Mouse (Mus musculus) embryonic facial prominence, embryonic 15.5 days (tissue): ENCODE data around the gene Copg2. TPM values are rescaled to one million over a fixed set of nuclear protein-coding genes. Genes with fewer than 3 reads are reported as not detected.
A peak's percentile ranks its signal among the peaks of the same experiment; 100 is the strongest.

ENCODE experiments used
- ATAC-seq: fragments of 200-750 bp; cut with Nextera tagmentation; 2 replicates; pipeline ENCODE4 v1.8.0; 2017; ENCODE audit warnings: low read depth, moderate TSS enrichment; ENCODE audit not compliant: insufficient number of reproducible peaks, low FRiP score, low TSS enrichment
- H3K27ac ChIP-seq: fragments of 300-500 bp; sonication (generic); replicated peaks from 2 replicates; pipeline ENCODE4 v1.5.1; 2015; ENCODE audit warnings: mild to moderate bottlenecking, inconsistent platforms
- H3K27me3 ChIP-seq: fragments of 300-500 bp; sonication (generic); 2 replicates; pipeline ENCODE4 v1.6.1; 2015; ENCODE audit warnings: inconsistent platforms
- H3K36me3 ChIP-seq: fragments of 300-500 bp; sonication (generic); 2 replicates; pipeline ENCODE4 v1.6.1; 2015; ENCODE audit warnings: mild to moderate bottlenecking, inconsistent platforms
- H3K4me1 ChIP-seq: fragments of 300-500 bp; sonication (generic); 2 replicates; pipeline ENCODE4 v1.6.1; 2015; ENCODE audit warnings: inconsistent platforms
- H3K4me2 ChIP-seq: fragments of 300-500 bp; sonication (generic); replicated peaks from 2 replicates; pipeline ENCODE4 v1.6.1; 2015; ENCODE audit warnings: mild to moderate bottlenecking, inconsistent platforms
- H3K4me3 ChIP-seq: fragments of 300-500 bp; sonication (generic); replicated peaks from 2 replicates; pipeline ENCODE4 v1.5.1; 2015; ENCODE audit warnings: mild to moderate bottlenecking, inconsistent platforms
- H3K9ac ChIP-seq: fragments of 300-500 bp; sonication (generic); 2 replicates; pipeline ENCODE4 v1.6.1; 2015; ENCODE audit warnings: inconsistent platforms
- H3K9me3 ChIP-seq: fragments of 300-500 bp; sonication (generic); replicated peaks from 2 replicates; pipeline ENCODE4 v1.6.1; 2016; ENCODE audit warnings: inconsistent platforms
- whole genome bisulfite sequencing: fragments of 180-500 bp; shearing (Covaris S2); methylation state at CpG from one replicate; pipeline ENCODE4 v1.1.7; 2015; 5-methylcytosine and 5-hydroxymethylcytosine counted together
- polyA plus RNA-seq: library from polyadenylated mRNA; unstranded; fragments of >200 nt; fragmentation: Nextera tagmentation; extraction: Ambion mirVana; gene quantifications from 2 replicates; pipeline ENCODE4 v1.2.1, GENCODE M21; 2015

Gene Copg2
- polyA plus RNA-seq, 1 experiment from 2014 or later, result 26.6 TPM

GRCm38 (mm10) chr6:30895819-30896194 lies 787 bp downstream of the Copg2 start:
- H3K27me3 ChIP-seq, result no peaks in the 10 kb centered on the region
- ATAC-seq, result no peak
- no peaks in the 10 kb centered on the region for H3K36me3 ChIP-seq
- H3K4me3 ChIP-seq, result peak overlapping the region; percentile 79
- H3K4me1 ChIP-seq, result peaks cover 9% of the 10 kb centered on the region
- H3K9ac ChIP-seq, result peak overlapping the region; percentile 79
- H3K9me3 ChIP-seq, result no peaks in the 10 kb centered on the region
- WGBS, result 21% methylated on average over 3 of the region's 3 CpGs
- H3K27ac ChIP-seq, result peak overlapping the region; percentile 99
- peak overlapping the region; percentile 57 for H3K4me2 ChIP-seq

GRCm38 (mm10) chr6:30893081-30893480 lies 3.5 kb downstream of the Copg2 start:
- 67% methylated on average over 4 of the region's 4 CpGs for WGBS
- no peaks in the 10 kb centered on the region for H3K9me3 ChIP-seq
- peaks cover 9% of the 10 kb centered on the region for H3K4me1 ChIP-seq
- H3K4me2 ChIP-seq, result no peak overlapping the region
- no peak overlapping the region for H3K27ac ChIP-seq
- H3K36me3 ChIP-seq, result 0 out of 2 replicates have a peak, but pooled peaks cover 12% of the 10 kb centered on the region
- H3K4me3 ChIP-seq, result no peak overlapping the region
- ATAC-seq, result no peak
- H3K27me3 ChIP-seq, result no peaks in the 10 kb centered on the region
- H3K9ac ChIP-seq, result no peak overlapping the region

- Histone ChIP-seq H3K36me3 (0 out of 2 replicates have a peak, but pooled peaks cover 12% of the 10 kb centered on the region), H3K4me3 (no peak overlapping the region), H3K9me3 (no peaks in the 10 kb centered on the region), H3K27ac (no peak overlapping the region), H3K4me1 (peaks cover 9% of the 10 kb centered on the region), H3K4me2 (no peak overlapping the region), H3K27me3 (no peaks in the 10 kb centered on the region), H3K9ac (no peak overlapping the region)
- ATAC-seq, result no peak
Observed at GRCm38 (mm10) chr6:30891761-30892160, 4.8 kb downstream of the Copg2 start.

DNA sequence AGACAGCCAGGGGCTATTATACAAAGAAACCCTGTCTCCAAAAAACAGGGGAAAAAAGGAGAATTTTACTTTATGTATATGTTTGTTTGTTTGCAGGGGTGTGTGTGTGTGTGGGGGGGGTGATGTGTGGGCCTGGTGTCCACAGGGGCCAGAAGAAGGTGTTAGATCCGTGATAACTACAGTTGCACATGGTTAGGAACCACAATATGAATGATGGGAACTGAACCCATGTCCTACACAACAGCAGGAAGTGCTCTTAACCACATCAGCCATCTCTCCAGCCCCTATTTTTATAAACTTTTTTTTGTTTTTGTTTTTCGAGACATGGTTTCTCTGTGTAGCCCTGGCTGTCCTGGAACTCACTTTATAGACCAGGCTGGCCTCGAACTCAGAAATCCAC lies 11.7 kb downstream of the Copg2 start:
- Histone ChIP-seq H3K4me3 (no peak overlapping the region), H3K4me2 (no peak overlapping the region), H3K27ac (no peak overlapping the region), H3K4me1 (no peaks in the 10 kb centered on the region), H3K9ac (no peak overlapping the region), H3K9me3 (no peaks in the 10 kb centered on the region), H3K36me3 (0 out of 2 replicates have a peak, but pooled peaks cover 23% of the 10 kb centered on the region), H3K27me3 (no peaks in the 10 kb centered on the region)
- 89% methylated on average over 3 of the region's 3 CpGs for WGBS
- ATAC-seq, result no peak

DNA sequence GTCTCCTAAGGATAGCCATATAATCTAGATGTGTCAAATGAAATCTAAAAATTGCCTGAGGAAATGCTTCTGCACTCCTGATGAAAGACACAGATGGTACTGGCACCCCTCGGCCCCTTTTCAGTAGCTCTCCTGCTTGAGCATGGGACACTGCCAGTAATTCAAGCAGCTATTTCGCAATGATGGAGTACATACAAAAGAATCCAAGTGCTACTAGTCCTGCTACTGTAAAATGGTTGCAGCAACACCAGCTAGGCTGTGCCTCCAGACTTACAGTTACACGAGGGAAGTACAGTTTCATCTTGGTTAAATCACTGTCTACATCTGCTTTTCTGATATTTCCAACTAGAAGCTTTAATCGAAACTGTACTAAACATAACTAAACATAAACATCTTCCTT lies 13.1 kb downstream of the Copg2 start:
- Histone ChIP-seq H3K36me3 (0 out of 2 replicates have a peak, but pooled peaks cover 14% of the 10 kb centered on the region), H3K9me3 (no peaks in the 10 kb centered on the region), H3K4me3 (no peak overlapping the region), H3K27me3 (no peaks in the 10 kb centered on the region), H3K27ac (no peak overlapping the region), H3K9ac (no peak overlapping the region), H3K4me1 (no peaks in the 10 kb centered on the region), H3K4me2 (no peak overlapping the region)
- no peak for ATAC-seq
- 66% methylated on average over 4 of the region's 4 CpGs for WGBS

DNA sequence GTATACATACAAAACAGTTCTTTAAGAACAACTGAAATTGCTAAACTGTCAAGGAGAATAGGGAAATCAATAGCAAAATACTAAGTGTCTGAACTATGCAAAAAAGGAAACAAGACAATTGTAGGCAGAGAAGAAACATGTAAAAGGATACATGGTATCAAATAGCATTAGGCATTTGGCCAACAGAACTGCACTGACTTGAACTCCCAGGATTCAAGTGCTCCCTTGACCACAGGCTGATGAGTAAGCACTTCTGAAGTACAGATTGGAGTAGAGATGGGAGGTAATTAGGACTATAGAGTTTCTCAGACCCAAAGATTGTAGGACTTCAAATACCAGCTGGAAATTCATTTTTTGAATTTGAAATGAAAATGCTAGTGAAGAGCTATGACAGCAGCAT lies 19.9 kb downstream of the Copg2 start:
- H3K9ac ChIP-seq, result no peak overlapping the region
- H3K27me3 ChIP-seq, result no peaks in the 10 kb centered on the region
- H3K27ac ChIP-seq, result no peak overlapping the region
- no peaks in the 10 kb centered on the region for H3K9me3 ChIP-seq
- no peaks in the 10 kb centered on the region for H3K4me1 ChIP-seq
- H3K4me3 ChIP-seq, result no peak overlapping the region
- no peak overlapping the region for H3K4me2 ChIP-seq
- no peak for ATAC-seq
- peaks cover 16% of the 10 kb centered on the region; the same call in 1 of the 2 replicates for H3K36me3 ChIP-seq

DNA sequence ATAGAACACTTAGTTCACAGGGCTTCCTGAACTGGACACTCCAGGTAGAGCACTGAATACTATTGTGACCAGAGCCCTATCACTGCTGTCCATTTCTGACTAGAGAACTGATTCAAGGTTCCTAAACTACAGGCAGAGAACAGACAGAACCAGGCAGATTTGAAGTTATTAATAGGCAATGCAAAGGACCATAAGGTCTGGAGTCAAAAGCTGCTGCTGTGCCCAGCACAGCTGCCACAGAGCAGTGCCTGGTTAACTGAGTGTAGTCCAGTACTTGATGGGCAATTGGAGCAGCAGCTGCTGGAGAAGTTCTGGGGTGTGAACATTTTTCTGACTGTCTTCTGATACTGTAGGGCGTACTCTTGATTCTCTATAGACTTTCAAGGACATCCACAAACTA lies 30.1 kb downstream of the Copg2 start:
- Histone ChIP-seq H3K4me1 (no peaks in the 10 kb centered on the region), H3K27ac (no peak overlapping the region), H3K36me3 (no peaks in the 10 kb centered on the region), H3K4me3 (no peak overlapping the region), H3K27me3 (no peaks in the 10 kb centered on the region), H3K9me3 (no peaks in the 10 kb centered on the region), H3K9ac (no peak overlapping the region), H3K4me2 (no peak overlapping the region)
- 88% methylated on average over 1 of the region's 1 CpGs for WGBS
- ATAC-seq, result no peak

- H3K27me3 ChIP-seq, result no peaks in the 10 kb centered on the region
- no peaks in the 10 kb centered on the region for H3K36me3 ChIP-seq
- no peak overlapping the region for H3K4me2 ChIP-seq
- no peak for ATAC-seq
- H3K9me3 ChIP-seq, result no peaks in the 10 kb centered on the region
- H3K9ac ChIP-seq, result no peak overlapping the region
- H3K4me3 ChIP-seq, result no peak overlapping the region
- no peaks in the 10 kb centered on the region for H3K4me1 ChIP-seq
- 82% methylated on average over 3 of the region's 3 CpGs for WGBS
- no peak overlapping the region for H3K27ac ChIP-seq
Observed at GRCm38 (mm10) chr6:30865031-30865678, 31.4 kb downstream of the Copg2 start.

- no peaks in the 10 kb centered on the region for H3K27me3 ChIP-seq
- H3K9ac ChIP-seq, result no peak overlapping the region
- no peak overlapping the region for H3K4me3 ChIP-seq
- no peaks in the 10 kb centered on the region for H3K9me3 ChIP-seq
- 95% methylated on average over 7 of the region's 7 CpGs for WGBS
- no peaks in the 10 kb centered on the region for H3K4me1 ChIP-seq
- no peak for ATAC-seq
- H3K27ac ChIP-seq, result no peak overlapping the region
- no peak overlapping the region for H3K4me2 ChIP-seq
- H3K36me3 ChIP-seq, result peaks cover 21% of the 10 kb centered on the region; the same call in 1 of the 2 replicates
Observed at GRCm38 (mm10) chr6:30855956-30856355, 40.6 kb downstream of the Copg2 start.

DNA sequence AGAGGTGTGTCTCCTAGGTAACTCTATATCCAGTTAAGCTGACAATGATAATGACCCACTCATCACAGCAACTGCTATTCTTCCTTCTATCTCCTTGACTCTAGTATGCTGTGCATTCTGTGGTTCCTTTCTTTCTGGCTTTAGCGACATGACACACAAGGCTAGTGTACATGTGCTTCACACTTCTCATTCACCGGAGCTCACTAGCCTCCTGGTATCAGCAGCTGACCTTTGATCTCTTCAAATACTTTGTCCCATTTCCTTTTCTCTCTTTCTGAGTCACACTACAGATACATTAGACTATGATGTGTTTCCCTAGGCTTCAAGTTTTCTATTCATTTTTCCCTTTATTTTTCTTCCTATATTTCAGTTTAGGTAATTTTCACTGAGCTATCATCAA lies 41.4 kb downstream of the Copg2 start:
- H3K9ac ChIP-seq, result no peak overlapping the region
- no peaks in the 10 kb centered on the region for H3K27me3 ChIP-seq
- no peak overlapping the region for H3K4me3 ChIP-seq
- WGBS, result 90% methylated on average over 2 of the region's 2 CpGs
- no peaks in the 10 kb centered on the region for H3K4me1 ChIP-seq
- peaks cover 21% of the 10 kb centered on the region; the same call in 1 of the 2 replicates for H3K36me3 ChIP-seq
- ATAC-seq, result no peak
- no peaks in the 10 kb centered on the region for H3K9me3 ChIP-seq
- H3K4me2 ChIP-seq, result no peak overlapping the region
- no peak overlapping the region for H3K27ac ChIP-seq

DNA sequence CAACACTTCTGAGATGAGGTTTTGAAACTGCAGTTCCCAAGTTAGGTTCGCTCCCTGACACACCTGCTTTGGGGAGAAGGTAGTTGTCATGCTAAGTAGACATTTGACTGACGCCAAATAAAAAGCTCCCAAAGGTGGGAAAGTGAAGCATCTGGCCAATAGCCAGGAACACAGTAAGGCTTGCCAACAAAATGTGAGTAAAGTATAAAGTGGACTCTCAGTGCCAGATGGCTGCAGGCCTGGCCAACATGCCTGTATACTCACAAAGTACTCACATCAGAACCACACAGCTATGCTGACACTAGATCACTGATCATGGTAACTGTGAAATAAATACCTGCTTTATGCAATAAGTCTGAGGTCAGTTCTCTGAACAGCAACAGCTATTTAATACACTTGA lies 46.8 kb downstream of the Copg2 start:
- no peak overlapping the region for H3K4me2 ChIP-seq
- 59% methylated on average over 2 of the region's 2 CpGs for WGBS
- H3K27ac ChIP-seq, result no peak overlapping the region
- no peaks in the 10 kb centered on the region for H3K4me1 ChIP-seq
- 0 out of 2 replicates have a peak, but pooled peaks cover 3% of the 10 kb centered on the region for H3K9me3 ChIP-seq
- no peaks in the 10 kb centered on the region for H3K27me3 ChIP-seq
- no peak overlapping the region for H3K4me3 ChIP-seq
- H3K36me3 ChIP-seq, result peaks cover 7% of the 10 kb centered on the region; the same call in 1 of the 2 replicates
- ATAC-seq, result no peak
- no peak overlapping the region for H3K9ac ChIP-seq

DNA sequence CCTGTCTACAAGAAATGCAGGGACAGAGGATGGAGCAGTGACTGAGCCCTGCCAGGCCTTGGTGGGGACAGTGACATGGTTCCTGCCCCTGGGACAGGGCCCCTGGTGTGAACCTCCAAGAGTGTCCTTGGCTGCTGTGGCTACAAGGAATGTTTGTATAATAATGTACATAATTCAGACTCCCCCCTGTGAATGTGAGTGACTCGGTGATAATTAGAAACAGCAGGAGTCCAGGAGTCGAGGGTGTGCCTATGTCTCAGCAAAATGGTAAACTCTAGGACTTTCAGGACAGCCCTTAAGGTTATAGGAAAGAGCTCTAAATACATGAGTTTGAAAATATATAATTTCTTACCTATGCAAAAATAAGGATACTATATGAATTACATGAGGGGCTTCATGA lies 64.4 kb downstream of the Copg2 start:
- Histone ChIP-seq H3K27ac (no peak overlapping the region; the same call in 1 of the 2 replicates), H3K27me3 (no peaks in the 10 kb centered on the region), H3K4me1 (no peaks in the 10 kb centered on the region; the same call in 1 of the 2 replicates), H3K36me3 (no peaks in the 10 kb centered on the region), H3K9ac (no peak overlapping the region), H3K9me3 (no peaks in the 10 kb centered on the region), H3K4me3 (no peak overlapping the region), H3K4me2 (no peak overlapping the region)
- no peak for ATAC-seq
- WGBS, result 28% methylated on average over 2 of the region's 2 CpGs
